Mouse (Mus musculus): ENCODE results near the gene Glis3. TPM values are rescaled to one million over a fixed set of nuclear protein-coding genes. Genes with fewer than 3 reads are reported as not detected.

The Glis3 gene
- total and polyA plus RNA-seq, 3 experiments: 0.27 TPM; not detected in 2

DNA sequence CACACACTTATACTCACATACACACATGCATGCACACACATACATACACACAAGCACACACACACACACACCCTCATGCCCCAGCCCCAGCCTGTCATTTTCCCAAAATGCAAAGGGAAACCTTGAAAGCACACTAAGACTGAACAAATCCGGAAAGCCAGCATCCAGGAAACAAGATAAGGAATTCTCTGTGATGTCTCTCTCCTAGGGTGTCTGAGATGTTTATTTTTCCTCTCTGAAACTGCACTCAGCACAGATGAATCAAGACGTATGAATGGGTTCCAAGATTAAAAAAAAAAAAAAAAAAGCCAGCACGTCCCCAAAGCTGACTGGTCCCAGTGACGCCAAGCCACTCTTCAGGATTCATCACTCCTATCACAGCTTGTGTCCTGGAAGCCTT, 85.7 kb downstream of the Glis3 start:
- H3K4me3 ChIP-seq (ENCODE audit: low read depth, low read length): no peak overlapping the region
- no peaks in the 10 kb centered on the region for H3K27me3 ChIP-seq (ENCODE audit: insufficient read depth, low read length)
- ATAC-seq (ENCODE audit: extremely low read depth, insufficient number of reproducible peaks, low FRiP score, poor library complexity, severe bottlenecking) (no peak), DNase-seq (ENCODE audit: low spot score) (no peak)
- no peak for TF ChIP-seq CTCF (IDR thresholded peaks at IDR 0.05; ENCODE audit: low read depth, low read length)
- no peak for TF ChIP-seq POLR2AphosphoS5 (IDR thresholded peaks at IDR 0.05; ENCODE audit: insufficient replicate concordance, low read depth, low read length)
- TF ChIP-seq TAL1 (conservative IDR thresholded peaks at IDR 0.05; ENCODE audit: low read depth, low read length): no peak
- no peak for TF ChIP-seq GATA1 (IDR thresholded peaks at IDR 0.05; ENCODE audit: borderline replicate concordance, low read length)
- TF ChIP-seq GATA2 (IDR thresholded peaks at IDR 0.05; ENCODE audit: borderline replicate concordance, low read depth, low read length): no peak
- H3K4me1 ChIP-seq (ENCODE audit: insufficient read depth, low read depth, low read length): no peaks in the 10 kb centered on the region
- H3K9me3 ChIP-seq (replicated peaks): no peaks in the 10 kb centered on the region
- H3K36me3 ChIP-seq (replicated peaks): no peaks in the 10 kb centered on the region

DNA sequence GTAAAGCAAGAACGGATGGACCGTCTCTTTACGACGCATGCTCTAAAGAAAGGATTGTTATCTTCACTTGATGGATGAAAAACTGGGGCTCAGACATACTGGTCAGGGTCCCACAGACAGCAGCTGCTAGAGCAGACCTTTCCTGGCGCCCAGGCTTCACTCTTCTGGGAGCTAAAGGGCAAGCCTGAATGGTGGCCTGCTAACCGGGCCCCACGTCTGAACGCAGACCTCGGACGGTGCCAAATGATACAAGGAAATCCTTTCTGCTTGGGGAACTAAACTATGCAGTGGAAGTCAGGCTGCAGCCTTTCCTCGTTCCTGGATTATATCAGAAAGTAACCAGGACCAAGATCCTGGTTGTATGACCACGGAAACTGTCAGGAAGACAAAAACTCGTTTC, 86.9 kb downstream of the Glis3 start:
- TF ChIP-seq CTCF (IDR thresholded peaks at IDR 0.05; ENCODE audit: low read depth, low read length): no peak
- Histone ChIP-seq H3K27me3 (ENCODE audit: insufficient read depth, low read length) (no peaks in the 10 kb centered on the region), H3K9me3 (replicated peaks) (no peaks in the 10 kb centered on the region), H3K4me1 (ENCODE audit: insufficient read depth, low read depth, low read length) (no peaks in the 10 kb centered on the region), H3K36me3 (replicated peaks) (no peaks in the 10 kb centered on the region), H3K4me3 (ENCODE audit: low read depth, low read length) (no peak overlapping the region)
- no peak for DNase-seq (ENCODE audit: low spot score)
- ATAC-seq (ENCODE audit: extremely low read depth, insufficient number of reproducible peaks, low FRiP score, poor library complexity, severe bottlenecking): no peak

DNA sequence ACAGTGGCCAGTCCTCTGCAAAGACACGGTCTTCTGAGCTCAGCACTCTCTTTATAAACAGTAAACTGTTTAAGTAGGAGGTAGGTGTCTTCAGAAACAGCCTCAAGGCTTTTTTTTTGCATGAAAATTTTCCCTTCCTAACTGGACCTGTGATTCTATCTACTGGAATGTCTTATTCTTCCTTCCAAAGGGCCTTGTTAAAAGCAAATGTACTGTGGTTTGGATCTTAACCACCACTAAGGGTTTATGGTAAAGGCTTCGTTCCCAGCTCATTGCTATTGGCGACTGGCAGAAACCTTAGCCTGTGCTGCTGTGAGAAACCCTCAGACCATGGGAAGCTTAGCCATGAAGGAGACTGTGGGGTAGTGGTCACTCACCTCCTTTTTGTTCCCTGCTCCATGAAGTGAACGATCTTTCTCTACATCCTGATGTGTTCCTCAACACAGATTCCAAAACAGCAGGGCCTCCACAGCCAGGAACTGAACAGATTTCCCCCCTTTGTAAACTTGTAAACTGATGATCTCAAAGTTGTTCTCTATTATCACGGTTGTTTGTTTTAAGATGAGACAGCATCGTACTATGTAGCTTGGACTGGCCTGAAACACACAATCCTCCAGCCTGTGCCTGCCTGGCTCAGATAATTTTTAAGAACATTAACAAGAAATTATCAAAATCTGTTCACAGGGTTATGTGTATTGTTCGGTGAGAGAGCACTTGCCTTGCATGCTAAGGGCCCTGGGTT, 88.0 kb downstream of the Glis3 start:
- Histone ChIP-seq H3K4me1 (ENCODE audit: insufficient read depth, low read depth, low read length) (no peaks in the 10 kb centered on the region), H3K27me3 (ENCODE audit: insufficient read depth, low read length) (no peaks in the 10 kb centered on the region), H3K9me3 (replicated peaks) (no peaks in the 10 kb centered on the region), H3K4me3 (ENCODE audit: low read depth, low read length) (no peak overlapping the region), H3K36me3 (replicated peaks) (no peaks in the 10 kb centered on the region)
- TF ChIP-seq CTCF (IDR thresholded peaks at IDR 0.05; ENCODE audit: low read depth, low read length): no peak
- no peak for TF ChIP-seq POLR2AphosphoS5 (IDR thresholded peaks at IDR 0.05; ENCODE audit: insufficient replicate concordance, low read depth, low read length)
- TF ChIP-seq GATA1 (IDR thresholded peaks at IDR 0.05; ENCODE audit: borderline replicate concordance, low read length): no peak
- no peak for TF ChIP-seq GATA2 (IDR thresholded peaks at IDR 0.05; ENCODE audit: borderline replicate concordance, low read depth, low read length)
- TF ChIP-seq TAL1 (conservative IDR thresholded peaks at IDR 0.05; ENCODE audit: low read depth, low read length): no peak
- DNase-seq (ENCODE audit: low spot score): no peak
- no peak for ATAC-seq (ENCODE audit: extremely low read depth, insufficient number of reproducible peaks, low FRiP score, poor library complexity, severe bottlenecking)

DNA sequence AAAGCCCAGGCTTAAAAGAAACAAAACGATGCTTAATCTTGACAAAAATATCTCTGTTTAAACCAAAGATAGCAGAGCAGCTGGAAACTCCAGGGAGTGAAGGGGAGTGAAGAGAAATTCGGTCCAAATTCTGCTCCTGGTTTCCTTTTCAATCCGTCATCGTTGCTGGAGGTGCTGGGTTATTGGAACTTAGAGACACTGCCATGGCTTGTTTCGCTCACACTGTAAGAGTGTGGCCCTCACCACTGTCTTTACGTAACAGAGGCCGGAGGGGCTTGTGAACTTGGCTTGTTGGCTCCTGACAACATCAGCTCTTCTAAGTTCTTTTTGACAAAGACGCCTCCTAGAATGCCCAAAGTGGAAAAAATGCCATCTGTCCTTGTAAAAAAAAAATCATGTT, 99.4 kb downstream of the Glis3 start:
- TF ChIP-seq GATA2 (IDR thresholded peaks at IDR 0.05; ENCODE audit: borderline replicate concordance, low read depth, low read length) (no peak), GATA1 (IDR thresholded peaks at IDR 0.05; ENCODE audit: borderline replicate concordance, low read length) (no peak), POLR2AphosphoS5 (IDR thresholded peaks at IDR 0.05; ENCODE audit: insufficient replicate concordance, low read depth, low read length) (no peak), CTCF (IDR thresholded peaks at IDR 0.05; ENCODE audit: low read depth, low read length) (no peak), TAL1 (conservative IDR thresholded peaks at IDR 0.05; ENCODE audit: low read depth, low read length) (no peak)
- ATAC-seq (ENCODE audit: extremely low read depth, insufficient number of reproducible peaks, low FRiP score, poor library complexity, severe bottlenecking) (no peak), DNase-seq (ENCODE audit: low spot score) (no peak)
- Histone ChIP-seq H3K36me3 (replicated peaks) (no peaks in the 10 kb centered on the region), H3K27me3 (ENCODE audit: insufficient read depth, low read length) (no peaks in the 10 kb centered on the region), H3K4me3 (ENCODE audit: low read depth, low read length) (no peak overlapping the region), H3K4me1 (ENCODE audit: insufficient read depth, low read depth, low read length) (no peaks in the 10 kb centered on the region), H3K9me3 (replicated peaks) (no peaks in the 10 kb centered on the region)

DNA sequence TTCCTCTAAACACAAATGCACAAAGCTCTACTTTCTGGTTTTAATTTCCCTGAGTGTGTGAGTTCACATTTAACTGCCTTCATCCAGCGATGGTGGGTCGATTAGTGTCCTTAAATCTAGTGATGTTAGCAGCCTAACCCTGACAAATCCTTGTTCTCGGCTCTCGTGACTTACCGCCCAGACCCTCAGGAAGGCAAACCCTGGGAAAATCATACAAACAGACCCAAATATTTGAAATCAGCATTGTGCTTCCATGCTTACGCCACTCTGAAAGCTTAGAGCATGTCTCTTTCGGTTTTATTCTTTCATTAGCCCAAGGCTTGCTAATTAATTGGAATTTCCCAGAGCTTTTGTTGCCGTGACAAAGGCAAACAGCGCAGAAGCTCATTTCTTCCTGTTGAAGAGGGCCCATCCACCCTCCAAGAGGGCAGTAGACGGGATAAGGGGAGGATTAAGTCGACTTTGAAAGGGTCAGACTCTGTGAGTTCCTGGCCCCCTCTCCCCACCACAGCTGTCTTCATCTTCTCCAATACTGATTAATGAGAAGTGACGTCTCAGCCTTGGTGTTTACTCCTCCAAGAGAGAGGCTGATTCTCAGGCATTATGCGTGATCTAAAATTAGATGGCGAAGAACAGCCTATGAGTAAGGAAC, 100.0 kb downstream of the Glis3 start:
- TF ChIP-seq CTCF (IDR thresholded peaks at IDR 0.05; ENCODE audit: low read depth, low read length): no peak
- TF ChIP-seq POLR2AphosphoS5 (IDR thresholded peaks at IDR 0.05; ENCODE audit: insufficient replicate concordance, low read depth, low read length): no peak
- no peak for TF ChIP-seq TAL1 (conservative IDR thresholded peaks at IDR 0.05; ENCODE audit: low read depth, low read length)
- no peak for TF ChIP-seq GATA1 (IDR thresholded peaks at IDR 0.05; ENCODE audit: borderline replicate concordance, low read length)
- no peak for TF ChIP-seq GATA2 (IDR thresholded peaks at IDR 0.05; ENCODE audit: borderline replicate concordance, low read depth, low read length)
- ATAC-seq (ENCODE audit: extremely low read depth, insufficient number of reproducible peaks, low FRiP score, poor library complexity, severe bottlenecking): no peak
- no peaks in the 10 kb centered on the region for H3K4me1 ChIP-seq (ENCODE audit: insufficient read depth, low read depth, low read length)
- no peak for DNase-seq (ENCODE audit: low spot score)
- no peaks in the 10 kb centered on the region for H3K9me3 ChIP-seq (replicated peaks)
- H3K4me3 ChIP-seq (ENCODE audit: low read depth, low read length): no peak overlapping the region
- H3K36me3 ChIP-seq (replicated peaks): no peaks in the 10 kb centered on the region
- H3K27me3 ChIP-seq (ENCODE audit: insufficient read depth, low read length): no peaks in the 10 kb centered on the region

DNA sequence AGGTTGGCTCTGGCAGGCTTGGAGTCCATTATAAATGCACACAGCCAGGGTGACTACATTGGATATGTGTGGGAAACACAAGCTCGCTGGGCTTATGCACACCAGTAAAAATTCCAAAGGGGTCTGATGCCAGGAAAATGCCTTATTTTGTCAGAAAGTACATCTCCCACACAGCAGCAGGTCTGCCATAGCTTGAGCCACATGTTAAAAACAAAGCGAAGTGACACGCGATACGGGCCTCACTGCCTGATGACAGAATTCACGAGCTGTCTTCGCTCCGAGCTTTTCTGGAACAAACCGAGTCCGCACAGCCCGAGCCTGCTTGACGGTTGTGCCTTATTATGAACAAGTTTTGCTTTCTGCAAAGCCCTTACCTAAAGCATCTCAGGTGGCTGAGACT, 102.9 kb downstream of the Glis3 start:
- Histone ChIP-seq H3K27me3 (ENCODE audit: insufficient read depth, low read length) (no peaks in the 10 kb centered on the region), H3K4me3 (ENCODE audit: low read depth, low read length) (no peak overlapping the region), H3K36me3 (replicated peaks) (no peaks in the 10 kb centered on the region), H3K4me1 (ENCODE audit: insufficient read depth, low read depth, low read length) (no peaks in the 10 kb centered on the region), H3K9me3 (replicated peaks) (no peaks in the 10 kb centered on the region)
- ATAC-seq (ENCODE audit: extremely low read depth, insufficient number of reproducible peaks, low FRiP score, poor library complexity, severe bottlenecking): no peak
- TF ChIP-seq GATA2 (IDR thresholded peaks at IDR 0.05; ENCODE audit: borderline replicate concordance, low read depth, low read length) (no peak), GATA1 (IDR thresholded peaks at IDR 0.05; ENCODE audit: borderline replicate concordance, low read length) (no peak), TAL1 (conservative IDR thresholded peaks at IDR 0.05; ENCODE audit: low read depth, low read length) (no peak), POLR2AphosphoS5 (IDR thresholded peaks at IDR 0.05; ENCODE audit: insufficient replicate concordance, low read depth, low read length) (no peak), CTCF (IDR thresholded peaks at IDR 0.05; ENCODE audit: low read depth, low read length) (no peak)
- no peak for DNase-seq (ENCODE audit: low spot score)
